Mouse (Mus musculus): ENCODE results near the gene Vamp5.

GRCm38 (mm10) chr6:72374820-72375563 lies 5.3 kb downstream of the Vamp5 start:
- TF ChIP-seq CTCF (IDR thresholded peaks at IDR 0.05; ENCODE audit: low read depth, low read length) (no peak), POLR2AphosphoS5 (IDR thresholded peaks at IDR 0.05; ENCODE audit: insufficient replicate concordance, low read depth, low read length) (no peak)

Data from G1E (cell line).